Mouse (Mus musculus): ENCODE measurements around the gene Rph3al. TPM values are rescaled to one million over a fixed set of nuclear protein-coding genes. Genes with fewer than 3 reads are reported as not detected.

Gene Rph3al
- polyA plus RNA-seq, 1 experiment = not detected

DNA sequence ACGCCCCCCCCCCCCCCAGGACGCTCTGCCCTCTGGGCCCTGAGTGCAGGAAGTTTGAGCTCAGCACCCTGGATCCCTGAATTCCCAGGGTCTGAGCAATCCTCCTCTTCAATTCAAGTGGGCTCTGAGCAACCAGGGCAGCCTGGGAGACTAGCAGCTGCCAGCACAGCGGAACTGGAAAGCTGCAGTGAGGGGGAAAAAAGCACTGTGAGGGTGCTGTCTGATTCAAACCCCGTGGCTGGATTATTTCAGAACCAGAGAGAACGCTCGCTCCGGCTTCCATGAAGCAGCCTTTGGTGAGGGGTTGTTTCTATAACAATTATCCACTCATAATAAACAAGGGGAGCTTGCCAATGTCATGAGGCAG is 73.0 kb downstream of the Rph3al start:
- TF ChIP-seq POLR2A (IDR thresholded peaks at IDR 0.05; ENCODE audit: insufficient read depth, low read depth, low read length) (no peak), CTCF (IDR thresholded peaks at IDR 0.05; ENCODE audit: insufficient read depth, low read depth, low read length) (no peak)
- Histone ChIP-seq H3K27ac (ENCODE audit: insufficient read depth, low read depth, low read length) (no peak overlapping the region), H3K4me3 (ENCODE audit: insufficient read depth, low read depth, low read length) (no peak overlapping the region), H3K4me1 (ENCODE audit: control insufficient read depth, insufficient read depth, low read length) (peaks cover 26% of the 10 kb centered on the region)
- 31% methylated on average over 7 of the region's 7 CpGs for WGBS

DNA sequence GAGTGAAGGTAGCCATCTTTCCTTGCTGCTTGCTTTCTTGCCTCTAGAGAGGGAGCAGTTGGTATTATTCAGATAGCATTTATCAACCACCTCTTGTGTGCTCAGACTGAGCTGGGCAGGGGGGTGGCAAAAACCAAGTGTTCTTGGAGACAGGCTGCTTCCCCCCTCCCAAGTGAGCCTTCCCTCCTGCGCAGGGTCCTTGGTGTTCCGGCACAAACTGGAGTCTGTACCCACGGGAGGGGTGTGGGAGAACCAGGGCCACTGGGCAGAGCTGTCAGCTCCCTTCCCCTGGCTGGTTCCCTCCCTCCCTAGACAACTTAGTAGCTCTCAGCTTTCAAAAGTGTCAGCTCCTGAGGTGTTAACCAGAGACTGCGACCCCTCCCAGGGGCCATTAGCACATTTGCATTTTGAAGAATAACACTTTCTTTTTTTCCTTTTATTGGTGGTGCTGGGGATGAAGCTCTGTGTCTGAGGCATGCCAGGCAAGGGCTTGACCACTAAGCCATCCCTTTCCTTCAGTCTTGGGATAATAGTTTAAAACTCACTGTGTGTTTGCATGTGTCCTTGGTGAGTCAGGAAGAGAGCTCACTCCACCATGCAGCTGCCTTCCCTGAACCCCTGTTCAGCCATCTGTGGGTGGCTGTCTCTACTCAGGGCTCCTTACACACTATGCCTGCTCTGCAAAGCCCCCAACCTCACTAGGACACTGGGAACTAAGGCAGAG is 73.5 kb downstream of the Rph3al start:
- TF ChIP-seq CTCF (IDR thresholded peaks at IDR 0.05; ENCODE audit: insufficient read depth, low read depth, low read length) = no peak
- no peak for TF ChIP-seq POLR2A (IDR thresholded peaks at IDR 0.05; ENCODE audit: insufficient read depth, low read depth, low read length)
- WGBS = 79% methylated on average over 4 of the region's 4 CpGs
- H3K4me1 ChIP-seq (ENCODE audit: control insufficient read depth, insufficient read depth, low read length) = peaks cover 22% of the 10 kb centered on the region
- no peak overlapping the region for H3K27ac ChIP-seq (ENCODE audit: insufficient read depth, low read depth, low read length)
- H3K4me3 ChIP-seq (ENCODE audit: insufficient read depth, low read depth, low read length) = no peak overlapping the region

DNA sequence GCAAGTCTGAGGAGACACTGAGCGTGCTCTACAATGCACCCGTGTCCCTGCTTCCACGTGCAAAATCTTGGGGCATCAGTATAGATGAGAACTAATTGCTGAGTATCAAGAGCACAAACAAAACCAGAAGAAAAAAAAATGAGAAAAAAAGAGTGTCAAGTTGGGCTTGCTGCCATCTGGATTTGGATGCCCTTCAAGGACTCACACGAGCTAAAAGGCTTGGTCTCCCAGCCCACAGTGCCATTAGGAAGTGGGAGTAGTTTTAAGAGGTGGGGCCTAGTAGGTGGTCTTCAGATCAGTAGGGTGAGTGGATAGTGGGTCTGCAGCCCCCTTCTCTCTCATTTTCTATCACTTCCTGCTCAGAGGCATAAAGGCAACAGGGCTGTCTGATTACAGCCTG is 75.8 kb downstream of the Rph3al start:
- WGBS = 55% methylated on average over 4 of the region's 4 CpGs
- Histone ChIP-seq H3K4me1 (ENCODE audit: control insufficient read depth, insufficient read depth, low read length) (peaks cover 22% of the 10 kb centered on the region), H3K27ac (ENCODE audit: insufficient read depth, low read depth, low read length) (no peak overlapping the region), H3K4me3 (ENCODE audit: insufficient read depth, low read depth, low read length) (no peak overlapping the region)
- TF ChIP-seq POLR2A (IDR thresholded peaks at IDR 0.05; ENCODE audit: insufficient read depth, low read depth, low read length) = no peak
- TF ChIP-seq CTCF (IDR thresholded peaks at IDR 0.05; ENCODE audit: insufficient read depth, low read depth, low read length) = no peak

DNA sequence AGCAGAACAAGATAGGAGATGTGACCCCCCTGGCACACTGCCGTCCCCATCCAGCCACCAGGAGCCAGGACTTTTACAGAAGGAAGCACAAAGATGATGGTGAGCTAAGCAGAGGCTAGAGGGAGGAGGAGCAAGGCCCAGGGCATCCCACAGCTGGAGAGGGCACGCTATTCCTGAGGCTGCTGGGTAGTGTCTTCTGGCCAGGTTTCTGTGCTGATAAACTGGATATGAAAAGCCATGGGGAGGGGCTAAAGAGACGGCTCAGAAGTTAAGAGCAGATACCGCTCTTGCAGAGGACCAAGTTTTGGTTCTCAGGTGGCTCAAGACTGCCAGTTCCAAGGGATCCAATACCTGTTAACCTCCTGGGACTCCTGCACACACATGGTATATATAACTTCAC is 76.6 kb downstream of the Rph3al start:
- peaks cover 22% of the 10 kb centered on the region for H3K4me1 ChIP-seq (ENCODE audit: control insufficient read depth, insufficient read depth, low read length)
- H3K27ac ChIP-seq (ENCODE audit: insufficient read depth, low read depth, low read length) = no peak overlapping the region
- 73% methylated on average over 4 of the region's 4 CpGs for WGBS
- TF ChIP-seq POLR2A (IDR thresholded peaks at IDR 0.05; ENCODE audit: insufficient read depth, low read depth, low read length) = no peak
- TF ChIP-seq CTCF (IDR thresholded peaks at IDR 0.05; ENCODE audit: insufficient read depth, low read depth, low read length) = no peak
- no peak overlapping the region for H3K4me3 ChIP-seq (ENCODE audit: insufficient read depth, low read depth, low read length)

DNA sequence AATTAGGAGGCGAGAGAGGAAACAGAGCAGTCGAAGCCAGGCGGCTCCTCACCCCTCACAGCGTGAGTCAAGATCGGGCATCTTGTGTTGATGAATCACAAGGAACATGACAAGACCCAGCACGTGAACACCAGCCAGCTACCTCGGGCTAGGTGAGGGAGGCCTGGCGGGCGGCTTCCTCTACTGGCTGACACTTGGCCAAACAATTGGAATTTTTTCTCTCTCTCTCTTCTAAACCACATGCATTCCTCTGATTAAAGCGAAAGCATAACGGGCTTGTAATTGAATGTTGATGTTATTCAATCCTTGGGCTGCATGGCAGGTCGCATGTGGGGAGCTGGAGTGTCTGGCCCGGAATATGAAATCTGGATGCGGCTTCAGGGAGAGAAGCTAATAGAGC is 77.0 kb downstream of the Rph3al start:
- Histone ChIP-seq H3K4me3 (ENCODE audit: insufficient read depth, low read depth, low read length) (no peak overlapping the region), H3K4me1 (ENCODE audit: control insufficient read depth, insufficient read depth, low read length) (peaks cover 22% of the 10 kb centered on the region), H3K27ac (ENCODE audit: insufficient read depth, low read depth, low read length) (no peak overlapping the region)
- 70% methylated on average over 14 of the region's 14 CpGs for WGBS
- TF ChIP-seq POLR2A (IDR thresholded peaks at IDR 0.05; ENCODE audit: insufficient read depth, low read depth, low read length) = no peak
- TF ChIP-seq CTCF (IDR thresholded peaks at IDR 0.05; ENCODE audit: insufficient read depth, low read depth, low read length) = no peak

DNA sequence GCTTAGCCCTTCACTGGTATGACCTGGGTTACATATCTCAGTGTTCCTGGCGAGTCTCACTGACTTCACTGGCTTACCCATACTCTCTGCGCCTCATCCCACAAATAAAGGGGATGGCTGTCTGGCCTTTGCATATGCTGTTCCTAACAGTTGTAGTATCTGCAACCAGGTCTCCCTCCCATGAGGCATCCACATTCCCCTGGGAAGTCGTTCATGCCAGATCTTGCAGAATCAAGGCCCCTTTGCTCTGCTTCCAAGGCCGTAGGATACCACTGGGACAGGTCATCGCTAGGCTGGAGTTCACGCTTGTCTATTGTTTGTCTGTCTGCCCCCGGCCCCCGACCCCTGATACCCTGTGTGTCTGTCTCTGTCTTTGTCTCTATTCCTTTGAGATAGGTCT is 78.8 kb downstream of the Rph3al start:
- H3K4me1 ChIP-seq (ENCODE audit: control insufficient read depth, insufficient read depth, low read length) = peaks cover 12% of the 10 kb centered on the region; the same call in 1 of the 2 replicates
- no peak overlapping the region for H3K27ac ChIP-seq (ENCODE audit: insufficient read depth, low read depth, low read length)
- H3K4me3 ChIP-seq (ENCODE audit: insufficient read depth, low read depth, low read length) = no peak overlapping the region
- TF ChIP-seq CTCF (IDR thresholded peaks at IDR 0.05; ENCODE audit: insufficient read depth, low read depth, low read length) = no peak
- no peak for TF ChIP-seq POLR2A (IDR thresholded peaks at IDR 0.05; ENCODE audit: insufficient read depth, low read depth, low read length)
- 86% methylated on average over 8 of the region's 8 CpGs for WGBS

DNA sequence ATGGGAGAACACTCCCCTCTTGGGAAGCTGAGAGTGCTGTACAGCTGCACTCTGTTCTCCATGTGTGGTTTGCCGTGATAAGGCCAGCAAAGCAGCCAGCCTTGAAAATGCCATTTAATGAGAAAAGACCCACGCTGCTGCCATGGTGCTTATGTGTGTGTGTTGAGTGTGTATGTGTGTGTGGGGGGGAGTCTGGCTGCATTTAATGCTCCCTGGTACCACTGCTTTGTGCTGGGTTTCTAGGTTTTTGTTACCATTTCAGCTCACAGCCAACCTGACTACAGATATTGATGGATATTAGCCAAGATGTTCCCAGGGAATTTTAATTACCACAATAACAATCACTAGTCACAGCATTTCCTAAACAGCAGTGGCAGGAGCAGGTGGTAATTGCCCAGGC is 79.3 kb downstream of the Rph3al start:
- Histone ChIP-seq H3K27ac (ENCODE audit: insufficient read depth, low read depth, low read length) (no peak overlapping the region), H3K4me1 (ENCODE audit: control insufficient read depth, insufficient read depth, low read length) (peaks cover 12% of the 10 kb centered on the region; the same call in 1 of the 2 replicates), H3K4me3 (ENCODE audit: insufficient read depth, low read depth, low read length) (no peak overlapping the region)
- WGBS = 43% methylated on average over 2 of the region's 2 CpGs
- TF ChIP-seq POLR2A (IDR thresholded peaks at IDR 0.05; ENCODE audit: insufficient read depth, low read depth, low read length) (no peak), CTCF (IDR thresholded peaks at IDR 0.05; ENCODE audit: insufficient read depth, low read depth, low read length) (no peak)

DNA sequence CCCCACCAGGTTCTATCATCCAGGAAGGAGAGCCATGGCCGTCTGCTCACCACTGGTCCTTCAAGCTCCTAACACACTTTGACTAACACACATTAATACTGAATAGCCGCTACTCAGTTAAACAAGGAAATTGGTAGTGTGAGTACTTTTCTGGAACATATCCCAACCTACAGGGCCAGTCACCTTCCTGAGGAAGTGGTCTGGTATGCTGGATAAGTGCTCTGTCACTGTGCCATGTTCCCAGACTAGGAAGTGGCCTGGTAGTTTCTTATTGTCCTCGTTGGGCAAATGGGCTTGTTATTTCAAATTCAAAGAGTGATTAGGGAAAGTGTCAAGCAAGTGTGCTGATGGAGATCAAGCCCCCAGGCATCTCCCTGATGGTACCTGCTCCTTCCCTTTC is 80.4 kb downstream of the Rph3al start:
- Histone ChIP-seq H3K27ac (ENCODE audit: insufficient read depth, low read depth, low read length) (no peak overlapping the region), H3K4me1 (ENCODE audit: control insufficient read depth, insufficient read depth, low read length) (peaks cover 20% of the 10 kb centered on the region), H3K4me3 (ENCODE audit: insufficient read depth, low read depth, low read length) (no peak overlapping the region)
- 71% methylated on average over 3 of the region's 3 CpGs for WGBS
- TF ChIP-seq POLR2A (IDR thresholded peaks at IDR 0.05; ENCODE audit: insufficient read depth, low read depth, low read length) = no peak

DNA sequence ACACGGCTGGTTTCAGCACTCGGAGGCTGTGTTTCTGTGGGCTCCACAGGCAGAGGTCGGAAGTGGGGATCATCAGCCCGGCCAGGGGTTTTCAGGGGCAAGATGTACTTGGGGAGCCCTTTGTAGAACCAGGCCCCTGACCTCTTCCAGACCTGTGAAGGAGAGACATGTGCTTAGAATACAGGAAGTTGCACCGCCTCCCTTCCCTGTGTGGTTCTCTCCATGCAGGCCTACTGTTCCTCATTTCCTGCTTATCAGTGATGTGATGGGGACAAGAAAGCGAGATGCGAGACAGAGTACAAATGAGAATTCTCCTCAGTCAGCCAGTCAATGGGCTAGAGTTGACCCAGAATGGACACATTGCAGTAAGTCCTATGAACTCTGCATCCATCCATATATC is 83.9 kb downstream of the Rph3al start:
- H3K27ac ChIP-seq (ENCODE audit: insufficient read depth, low read depth, low read length) = no peak overlapping the region
- H3K4me1 ChIP-seq (ENCODE audit: control insufficient read depth, insufficient read depth, low read length) = peaks cover 12% of the 10 kb centered on the region
- TF ChIP-seq CTCF (IDR thresholded peaks at IDR 0.05; ENCODE audit: insufficient read depth, low read depth, low read length) = no peak
- TF ChIP-seq POLR2A (IDR thresholded peaks at IDR 0.05; ENCODE audit: insufficient read depth, low read depth, low read length) = no peak
- 96% methylated on average over 7 of the region's 7 CpGs for WGBS
- H3K4me3 ChIP-seq (ENCODE audit: insufficient read depth, low read depth, low read length) = no peak overlapping the region
